Mouse (Mus musculus) right cerebral cortex, postnatal 14 days (tissue): Measurements from ENCODE around the gene Reep3.
A peak's percentile ranks its signal among the peaks of the same experiment; 100 is the strongest.
"Not testable (repeated sequence)": the region's sequence is repeated elsewhere in the genome, so short reads cannot be mapped to it uniquely, and the experiment has no call there.

Experiments
- DNase-seq: peaks from one replicate; pipeline ENCODE4 v3.0.0; 2022

The Reep3 gene

GRCm38 (mm10) chr10:67096621-67097436 is at the start of gene Reep3:
TSS of gene Reep3 (minus strand) at chr10:67096945.
- peak; percentile 62 for DNase-seq

- no peak for DNase-seq
Measured at GRCm38 (mm10) chr10:67145623-67146022, 48.9 kb upstream of the Reep3 start.

DNA sequence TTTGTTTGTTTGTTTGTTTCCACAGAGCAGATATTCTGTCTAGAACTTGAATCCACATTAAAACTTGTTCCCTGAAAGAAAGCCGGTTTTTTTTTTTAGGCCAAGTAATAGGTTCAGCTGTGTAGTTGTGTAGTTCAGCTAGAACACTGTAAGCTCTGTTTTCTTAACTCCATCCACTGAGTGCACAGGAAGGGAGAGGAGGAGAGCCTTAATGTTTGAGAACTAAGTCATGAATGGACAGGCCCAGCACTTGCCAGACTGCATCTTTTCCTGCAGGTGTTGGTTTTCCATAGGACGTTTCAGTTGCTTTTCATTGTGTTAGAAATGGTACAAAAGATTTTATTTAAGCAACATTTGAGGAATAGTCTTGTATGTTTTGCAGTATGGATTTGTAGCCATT is 47.5 kb upstream of the Reep3 start:
- DNase-seq = no peak

- no peak for DNase-seq
Measured at GRCm38 (mm10) chr10:67143661-67144060, 46.9 kb upstream of the Reep3 start.

DNA sequence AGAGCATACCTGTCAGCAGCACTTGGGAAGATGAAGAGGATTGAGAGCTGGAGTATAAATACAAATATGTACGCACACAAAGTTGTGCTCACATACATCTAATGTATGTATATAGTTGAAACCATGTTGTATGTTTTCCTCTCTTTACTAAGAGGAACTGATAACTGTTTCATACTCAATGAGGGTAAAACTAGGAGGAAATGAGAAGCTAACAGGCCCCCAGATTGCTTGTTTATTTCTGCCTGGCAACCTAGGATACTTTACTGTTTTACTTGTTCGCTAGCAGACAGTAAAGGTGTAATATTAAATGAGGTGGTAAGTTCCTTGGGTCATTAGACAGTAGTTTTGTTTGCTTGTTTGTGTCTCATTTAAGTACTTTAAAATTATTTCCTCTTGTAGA is 40.7 kb upstream of the Reep3 start:
- no peak for DNase-seq

DNA sequence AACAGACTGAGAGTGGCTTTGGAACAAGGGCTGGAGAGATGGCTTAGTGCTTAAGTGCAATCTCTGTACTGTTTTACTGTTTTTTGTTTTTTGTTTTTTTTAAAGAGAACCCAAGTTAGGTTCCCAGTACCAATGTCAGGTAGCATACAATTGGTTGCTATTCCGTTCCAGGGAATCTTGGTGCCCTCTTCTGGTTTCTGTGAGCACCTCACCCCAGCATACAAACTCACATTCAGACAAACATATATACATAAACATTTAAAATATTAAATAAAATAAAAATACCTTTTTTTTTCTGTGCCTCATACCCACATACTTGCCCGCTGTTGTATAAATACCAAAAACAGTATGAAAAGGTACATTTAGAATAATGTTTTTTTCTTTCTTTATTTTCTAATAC is 37.6 kb upstream of the Reep3 start:
- DNase-seq = no peak

GRCm38 (mm10) chr10:67131709-67132108 is 35.0 kb upstream of the Reep3 start:
- DNase-seq = no peak

GRCm38 (mm10) chr10:67129531-67129930 is 32.8 kb upstream of the Reep3 start:
- DNase-seq = no peak

DNA sequence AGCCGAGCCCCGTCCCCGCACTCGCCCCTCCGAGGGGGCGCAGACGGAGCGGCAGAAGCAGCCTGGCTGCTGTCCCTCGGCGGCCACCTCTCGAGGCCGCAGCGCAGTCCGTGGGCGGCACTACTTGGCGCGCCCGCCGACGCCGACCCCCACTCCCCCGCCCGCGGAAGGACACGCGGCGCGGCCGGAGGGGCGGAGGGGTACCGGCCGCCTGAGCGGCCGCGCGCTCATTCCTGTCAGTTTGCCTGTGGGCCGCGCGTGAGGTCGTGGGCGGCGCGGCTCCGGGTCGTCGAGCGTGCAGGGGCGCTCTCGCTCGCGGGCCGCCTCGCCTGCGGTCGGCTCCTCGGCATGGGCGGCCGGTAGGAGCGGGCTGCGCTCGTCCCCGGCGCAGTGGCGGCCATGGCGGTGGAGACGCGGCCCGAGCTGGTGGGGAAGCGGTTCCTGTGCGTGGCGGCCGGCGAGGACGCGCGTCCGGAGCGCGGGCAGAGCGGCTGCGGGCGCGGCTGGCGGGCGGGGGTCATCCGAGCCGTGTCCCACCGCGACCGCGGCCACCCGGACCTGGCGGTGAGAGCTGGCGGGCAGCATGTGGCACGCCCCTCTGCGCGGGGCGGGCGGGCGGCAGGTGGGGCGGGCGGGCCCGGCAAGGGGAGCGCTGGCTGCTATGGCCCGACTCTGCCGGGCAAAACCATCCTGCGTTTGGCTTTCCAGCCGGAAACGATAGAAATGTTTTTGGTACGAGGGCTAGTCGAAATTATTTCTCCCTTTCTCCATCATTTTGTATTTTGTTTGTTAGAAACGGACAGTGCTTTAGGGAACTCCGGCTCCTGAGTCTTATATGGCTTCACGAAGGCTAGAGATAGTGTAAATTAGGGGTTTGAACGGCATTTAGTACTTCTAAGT is 30.4 kb upstream of the Reep3 start:
- peak; percentile 48 for DNase-seq

DNA sequence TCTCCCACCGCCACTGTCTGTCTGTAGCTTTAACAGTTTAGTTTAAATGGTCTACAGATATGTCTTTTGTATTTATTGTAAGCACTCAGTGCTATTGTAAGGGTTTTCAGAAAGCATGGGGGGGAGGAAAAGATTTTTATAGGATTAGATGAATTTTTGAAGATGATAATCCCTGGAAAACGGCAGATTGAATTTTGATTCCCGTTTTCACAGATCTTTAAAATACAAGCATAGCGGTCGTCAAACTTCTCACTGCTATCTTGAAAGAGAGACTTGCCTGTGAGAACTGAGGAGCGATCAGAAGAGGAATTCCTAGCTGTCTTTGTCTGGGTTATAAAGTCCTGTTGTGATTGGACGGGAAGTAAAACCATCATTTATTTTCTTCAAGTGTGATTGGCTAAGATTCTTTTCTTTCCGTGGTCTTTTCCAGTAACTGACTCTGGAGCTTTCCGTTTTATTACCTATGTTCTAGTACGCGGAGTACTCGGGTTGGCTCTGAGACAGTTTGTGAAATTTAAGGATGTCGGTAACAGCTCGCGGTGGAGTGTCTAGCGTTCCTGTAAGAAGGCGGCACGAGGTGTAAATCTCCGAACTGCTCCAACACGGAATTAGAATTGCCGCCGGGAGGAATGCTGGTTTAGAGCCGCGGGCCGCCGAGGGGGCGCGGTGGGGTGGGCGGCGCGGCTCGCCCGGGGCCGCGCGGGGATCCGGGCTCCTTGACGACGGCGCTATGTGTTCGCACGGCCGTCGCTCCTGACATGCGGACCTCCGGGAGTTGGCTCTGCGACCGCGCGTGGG is 29.5 kb upstream of the Reep3 start:
- DNase-seq = peak; percentile 48

- DNase-seq = no peak
Measured at GRCm38 (mm10) chr10:67124156-67124555, 27.4 kb upstream of the Reep3 start.

DNA sequence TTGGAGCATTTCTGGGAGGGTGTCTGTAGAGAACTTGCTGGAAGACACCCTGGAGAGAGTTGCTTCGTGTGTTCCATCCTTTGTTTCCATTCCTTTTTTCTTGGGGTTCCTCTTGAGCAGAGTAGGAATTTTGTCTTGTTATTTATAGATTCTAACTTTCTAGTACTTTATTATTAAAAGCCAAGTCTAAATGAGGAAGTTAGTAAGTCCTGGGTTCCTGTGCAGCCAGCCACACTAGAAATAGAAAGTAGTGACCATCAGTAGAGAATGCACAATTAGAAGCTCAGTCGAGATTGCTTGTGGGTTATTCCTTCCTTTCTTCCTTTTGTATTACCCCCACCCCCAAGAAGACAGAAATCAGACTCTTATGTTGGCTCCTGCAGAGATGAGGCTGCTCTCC is 27.0 kb upstream of the Reep3 start:
- no peak for DNase-seq

GRCm38 (mm10) chr10:67120640-67121039 is 23.9 kb upstream of the Reep3 start:
- no peak for DNase-seq

DNA sequence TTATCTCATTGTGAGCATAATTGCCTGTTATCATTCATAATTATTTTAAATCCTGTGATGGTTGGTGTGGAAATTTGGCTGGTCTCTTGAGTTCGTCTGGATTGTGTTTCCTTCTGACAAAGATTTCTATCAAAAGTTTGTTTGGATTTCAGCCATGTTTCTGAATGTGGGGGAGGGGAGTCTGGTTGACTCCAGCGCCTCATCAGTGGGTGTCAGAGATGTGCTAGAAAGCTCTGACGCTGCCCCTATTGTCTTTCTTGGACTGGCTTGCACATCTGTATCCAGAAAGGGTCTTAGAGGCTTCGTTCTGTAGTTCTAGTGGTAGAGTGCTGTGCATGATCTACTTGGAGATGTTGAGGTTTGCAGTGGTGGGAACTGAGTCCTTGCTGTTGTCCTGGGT is 23.4 kb upstream of the Reep3 start:
- DNase-seq = no peak

DNA sequence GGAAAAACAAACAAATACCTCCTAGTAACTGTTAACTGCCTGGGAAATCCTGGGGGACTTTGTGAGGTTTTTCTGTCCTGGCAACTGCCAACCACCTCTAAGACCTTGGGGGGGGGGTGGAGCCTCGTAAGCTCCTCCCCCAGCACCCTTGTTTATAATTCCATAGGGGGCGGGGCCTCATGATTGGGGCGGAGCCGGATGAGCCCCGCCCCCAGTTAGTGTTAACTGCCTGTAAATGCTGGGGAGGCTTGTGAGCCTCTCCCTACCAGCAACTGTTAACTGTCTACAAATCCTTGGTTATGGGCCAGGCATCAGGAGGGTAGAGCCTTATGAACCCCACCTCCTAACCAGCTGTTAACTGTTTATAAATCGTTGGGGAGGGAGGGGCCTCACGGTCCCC is 22.5 kb upstream of the Reep3 start:
- no peak for DNase-seq

- no peak for DNase-seq
Measured at GRCm38 (mm10) chr10:67116251-67116650, 19.5 kb upstream of the Reep3 start.

- DNase-seq = no peak
Measured at GRCm38 (mm10) chr10:67115666-67116091, 18.9 kb upstream of the Reep3 start.

GRCm38 (mm10) chr10:67115115-67115514 is 18.4 kb upstream of the Reep3 start:
- DNase-seq = no peak

- DNase-seq = no peak
Measured at GRCm38 (mm10) chr10:67113833-67114232, 17.1 kb upstream of the Reep3 start.

GRCm38 (mm10) chr10:67112967-67113366 is 16.2 kb upstream of the Reep3 start:
- not testable (repeated sequence) for DNase-seq

DNA sequence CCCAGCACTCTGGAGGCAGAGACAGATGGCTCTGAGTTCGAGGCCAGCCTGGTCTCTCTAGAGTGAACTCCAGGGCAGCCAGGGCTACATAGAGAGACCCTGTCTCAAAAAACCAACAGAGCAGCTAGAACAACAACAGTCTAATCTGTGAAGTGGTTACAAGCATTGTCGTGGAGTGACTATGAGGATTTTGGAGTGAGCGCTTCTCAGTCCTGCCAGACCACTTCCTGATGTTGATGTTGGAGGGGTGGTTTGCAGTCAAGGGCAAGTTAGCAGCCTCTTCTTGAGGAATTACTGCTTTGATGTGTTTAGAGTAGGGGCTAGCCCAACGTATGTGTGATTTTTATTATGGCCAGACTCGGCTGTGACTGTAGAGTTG is 15.0 kb upstream of the Reep3 start:
- DNase-seq = no peak

DNA sequence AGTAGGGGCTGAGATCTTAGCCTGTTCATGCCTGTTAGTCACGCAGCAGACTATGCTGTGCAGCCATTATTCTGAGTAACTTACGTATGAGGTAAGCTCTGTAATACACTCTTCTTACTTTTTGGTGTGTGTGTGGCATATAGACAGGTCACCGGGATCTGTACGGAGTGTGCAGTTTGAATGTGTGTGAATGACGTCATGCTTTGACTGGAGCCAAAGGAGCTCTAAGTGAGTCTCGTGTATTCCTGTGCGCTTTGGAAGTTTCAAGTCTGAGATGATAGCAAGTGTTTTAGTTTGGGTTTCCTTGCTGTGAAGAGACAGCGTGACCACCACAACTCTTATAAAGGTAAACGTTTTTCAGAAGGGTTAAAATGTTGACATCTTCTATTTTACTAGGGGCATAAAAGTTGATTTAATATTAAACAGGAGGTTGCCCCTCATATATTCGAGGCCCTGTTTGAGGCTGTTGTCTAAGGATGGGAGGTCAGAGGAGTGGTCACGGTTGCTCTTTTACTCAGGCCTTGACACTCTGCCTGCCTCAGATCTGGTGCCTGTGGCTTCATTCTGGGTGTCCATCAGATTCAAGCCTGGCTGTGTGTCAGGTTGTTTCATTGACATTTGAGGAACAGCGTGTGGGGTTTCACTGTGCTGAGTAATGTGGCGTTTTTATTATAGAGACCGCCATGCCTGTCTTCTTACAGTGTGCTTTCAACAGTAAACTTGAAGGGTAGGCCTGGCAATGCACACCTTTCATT is 14.5 kb upstream of the Reep3 start:
- no peak for DNase-seq
